Mouse (Mus musculus) erythroid progenitor cell, adult 5-6 weeks (primary cell): ENCODE results near the gene Gm20388. TPM values are rescaled to one million over a fixed set of nuclear protein-coding genes. Genes with fewer than 3 reads are reported as not detected.
A peak's percentile ranks its signal among the peaks of the same experiment; 100 is the strongest.

Experiments used
- ATAC-seq: replicated peaks from 2 replicates; pipeline ENCODE4 v1.8.0; 2016; ENCODE audit warnings: moderate number of reproducible peaks, mild to moderate bottlenecking, moderate TSS enrichment, inconsistent platforms; ENCODE audit not compliant: poor library complexity, low FRiP score, severe bottlenecking
- total RNA-seq, 2 experiments: library from RNA; stranded (forward) in 1 of 2; stranded (reverse) in 1 of 2; fragments of 150-400 nt in 1 of 2; fragments of 186-747, 209-891 nt in 1 of 2; gene quantifications; 2 replicates each; pipeline versions ENCODE4 v1.2.3 to v1.2.4; 2015 to 2017; ENCODE audit warnings: low replicate concordance in 2 of 2

Gm20388 gene
- total RNA-seq, 2 experiments from 2014 or later, result 4.2 TPM; not detected in 1

- ATAC-seq, result peak; percentile 51
Measured at GRCm38 (mm10) chr8:120382436-120383203, 472.0 kb downstream of the Gm20388 start.

- peak; percentile 12; the same call in 1 of the 2 replicates for ATAC-seq
Measured at GRCm38 (mm10) chr8:120383204-120383560, 472.5 kb downstream of the Gm20388 start.

- no peak for ATAC-seq
Measured at GRCm38 (mm10) chr8:120383713-120384112, 473.1 kb downstream of the Gm20388 start.

GRCm38 (mm10) chr8:120384745-120385144 is 474.1 kb downstream of the Gm20388 start:
- ATAC-seq, result no peak

- ATAC-seq, result no peak
Measured at GRCm38 (mm10) chr8:120388246-120388645, 477.6 kb downstream of the Gm20388 start.

- no peak for ATAC-seq
Measured at GRCm38 (mm10) chr8:120390598-120390997, 480.0 kb downstream of the Gm20388 start.

- ATAC-seq, result no peak
Measured at GRCm38 (mm10) chr8:120391856-120392255, 481.2 kb downstream of the Gm20388 start.

- ATAC-seq, result no peak
Measured at GRCm38 (mm10) chr8:120393085-120393484, 482.4 kb downstream of the Gm20388 start.

- ATAC-seq, result no peak
Measured at GRCm38 (mm10) chr8:120393871-120394275, 483.2 kb downstream of the Gm20388 start.

- ATAC-seq, result no peak
Measured at GRCm38 (mm10) chr8:120395892-120396291, 485.3 kb downstream of the Gm20388 start.

GRCm38 (mm10) chr8:120396756-120397155 is 486.1 kb downstream of the Gm20388 start:
- ATAC-seq, result no peak

GRCm38 (mm10) chr8:120397444-120398411 is 487.1 kb downstream of the Gm20388 start:
- no peak for ATAC-seq

- no peak for ATAC-seq
Measured at GRCm38 (mm10) chr8:120399212-120399934, 488.7 kb downstream of the Gm20388 start.

- ATAC-seq, result no peak
Measured at GRCm38 (mm10) chr8:120401216-120401615, 490.6 kb downstream of the Gm20388 start.

GRCm38 (mm10) chr8:120401712-120402111 is 491.1 kb downstream of the Gm20388 start:
- ATAC-seq, result peak; percentile 58

GRCm38 (mm10) chr8:120403606-120404269 is 493.1 kb downstream of the Gm20388 start:
- no peak for ATAC-seq

GRCm38 (mm10) chr8:120404609-120405036 is 494.0 kb downstream of the Gm20388 start:
- ATAC-seq, result peak; percentile 42

- ATAC-seq, result no peak
Measured at GRCm38 (mm10) chr8:120406008-120406632, 495.5 kb downstream of the Gm20388 start.

GRCm38 (mm10) chr8:120407701-120408240 is 497.1 kb downstream of the Gm20388 start:
- ATAC-seq, result peak; percentile 62
